Mouse (Mus musculus): ENCODE results near the gene Cyp4a12b. TPM values are rescaled to one million over a fixed set of nuclear protein-coding genes. Genes with fewer than 3 reads are reported as not detected.
"Not testable (repeated sequence)": the region's sequence is repeated elsewhere in the genome, so short reads cannot be mapped to it uniquely, and the experiment has no call there.

The Cyp4a12b gene
- polyA plus RNA-seq (2012; rRNA removed), result not detected in 2 replicates

- not testable (repeated sequence) for DNase-seq (ENCODE audit: low read depth in 1 of 2, low spot score in 2 of 2); H3K27ac ChIP-seq (ENCODE audit: insufficient read depth, low read length); H3K4me3 ChIP-seq (ENCODE audit: extremely low read depth, insufficient read depth, insufficient read length); H3K4me1 ChIP-seq (ENCODE audit: control insufficient read depth, insufficient read depth, insufficient read length); H3K27me3 ChIP-seq (ENCODE audit: control insufficient read depth, insufficient read depth, low read length); H3K36me3 ChIP-seq (ENCODE audit: control insufficient read depth, insufficient read depth, low read length)
Measured at GRCm38 (mm10) chr4:115411324-115411723, at the start of gene Cyp4a12b. Gene Cyp4a12b, plus strand, starts transcription at chr4:115411624.

- DNase-seq (ENCODE audit: low read depth in 1 of 2, low spot score in 2 of 2); H3K36me3 ChIP-seq (ENCODE audit: control insufficient read depth, insufficient read depth, low read length): not testable (repeated sequence)
- WGBS, result 53% methylated on average over 3 of the region's 3 CpGs
Measured at GRCm38 (mm10) chr4:115365624-115366023, 45.8 kb upstream of the Cyp4a12b start.

GRCm38 (mm10) chr4:115368067-115368466 is 43.4 kb upstream of the Cyp4a12b start:
- not testable (repeated sequence) for H3K36me3 ChIP-seq (ENCODE audit: control insufficient read depth, insufficient read depth, low read length); H3K4me1 ChIP-seq (ENCODE audit: control insufficient read depth, insufficient read depth, insufficient read length); H3K4me3 ChIP-seq (ENCODE audit: extremely low read depth, insufficient read depth, insufficient read length); H3K27ac ChIP-seq (ENCODE audit: insufficient read depth, low read length); H3K27me3 ChIP-seq (ENCODE audit: control insufficient read depth, insufficient read depth, low read length); DNase-seq (ENCODE audit: low read depth in 1 of 2, low spot score in 2 of 2)

More at GRCm38 (mm10) chr4:115365624-115366023, 45.8 kb upstream of the Cyp4a12b start:
- H3K4me1 ChIP-seq (ENCODE audit: control insufficient read depth, insufficient read depth, insufficient read length); H3K4me3 ChIP-seq (ENCODE audit: extremely low read depth, insufficient read depth, insufficient read length); H3K27me3 ChIP-seq (ENCODE audit: control insufficient read depth, insufficient read depth, low read length); H3K27ac ChIP-seq (ENCODE audit: insufficient read depth, low read length): not testable (repeated sequence)

- not testable (repeated sequence) for H3K27ac ChIP-seq (ENCODE audit: insufficient read depth, low read length); H3K4me1 ChIP-seq (ENCODE audit: control insufficient read depth, insufficient read depth, insufficient read length); DNase-seq (ENCODE audit: low read depth in 1 of 2, low spot score in 2 of 2); H3K27me3 ChIP-seq (ENCODE audit: control insufficient read depth, insufficient read depth, low read length); H3K4me3 ChIP-seq (ENCODE audit: extremely low read depth, insufficient read depth, insufficient read length); H3K36me3 ChIP-seq (ENCODE audit: control insufficient read depth, insufficient read depth, low read length)
- 90% methylated on average over 2 of the region's 2 CpGs for WGBS
Measured at GRCm38 (mm10) chr4:115396256-115396655, 15.2 kb upstream of the Cyp4a12b start.

- H3K27ac ChIP-seq (ENCODE audit: insufficient read depth, low read length); DNase-seq (ENCODE audit: low read depth in 1 of 2, low spot score in 2 of 2); H3K27me3 ChIP-seq (ENCODE audit: control insufficient read depth, insufficient read depth, low read length); H3K36me3 ChIP-seq (ENCODE audit: control insufficient read depth, insufficient read depth, low read length); H3K4me1 ChIP-seq (ENCODE audit: control insufficient read depth, insufficient read depth, insufficient read length); H3K4me3 ChIP-seq (ENCODE audit: extremely low read depth, insufficient read depth, insufficient read length): not testable (repeated sequence)
Measured at GRCm38 (mm10) chr4:115396950-115397349, 14.5 kb upstream of the Cyp4a12b start.

GRCm38 (mm10) chr4:115450577-115451137 is 39.2 kb downstream of the Cyp4a12b start:
- Histone ChIP-seq H3K27me3 (ENCODE audit: control insufficient read depth, insufficient read depth, low read length) (no peaks in the 10 kb centered on the region), H3K36me3 (ENCODE audit: control insufficient read depth, insufficient read depth, low read length) (no peaks in the 10 kb centered on the region), H3K4me1 (ENCODE audit: control insufficient read depth, insufficient read depth, insufficient read length) (no peaks in the 10 kb centered on the region), H3K4me3 (ENCODE audit: extremely low read depth, insufficient read depth, insufficient read length) (no peak overlapping the region), H3K27ac (ENCODE audit: insufficient read depth, low read length) (no peak overlapping the region)
- DNase-seq (ENCODE audit: low read depth in 1 of 2, low spot score in 2 of 2), result no peak
- 32% methylated on average over 3 of the region's 3 CpGs for WGBS
- TF ChIP-seq CTCF (IDR thresholded peaks at IDR 0.05; ENCODE audit: extremely low read depth, insufficient read depth, insufficient read length, insufficient replicate concordance), result no peak
- no peak for TF ChIP-seq POLR2A (IDR thresholded peaks at IDR 0.05; ENCODE audit: low read depth, low read length)

- Histone ChIP-seq H3K36me3 (ENCODE audit: control insufficient read depth, insufficient read depth, low read length) (no peaks in the 10 kb centered on the region), H3K4me3 (ENCODE audit: extremely low read depth, insufficient read depth, insufficient read length) (no peak within 1 kb of the TSS), H3K27me3 (ENCODE audit: control insufficient read depth, insufficient read depth, low read length) (no peaks in the 10 kb centered on the region), H3K27ac (ENCODE audit: insufficient read depth, low read length) (no peak within 1 kb of the TSS), H3K4me1 (ENCODE audit: control insufficient read depth, insufficient read depth, insufficient read length) (no peaks in the 10 kb centered on the region)
- DNase-seq (ENCODE audit: low read depth in 1 of 2, low spot score in 2 of 2), result no peak
- WGBS, result 83% methylated on average over 3 of the region's 3 CpGs
- TF ChIP-seq POLR2A (IDR thresholded peaks at IDR 0.05; ENCODE audit: low read depth, low read length) (no peak), CTCF (IDR thresholded peaks at IDR 0.05; ENCODE audit: extremely low read depth, insufficient read depth, insufficient read length, insufficient replicate concordance) (no peak)
Measured at GRCm38 (mm10) chr4:115452304-115452703, 40.9 kb downstream of the Cyp4a12b start, which contains the start of gene Cyp4a30b. Gene Cyp4a30b, plus strand, starts transcription at chr4:115452604.

- H3K27me3 ChIP-seq (ENCODE audit: control insufficient read depth, insufficient read depth, low read length); H3K4me1 ChIP-seq (ENCODE audit: control insufficient read depth, insufficient read depth, insufficient read length); H3K36me3 ChIP-seq (ENCODE audit: control insufficient read depth, insufficient read depth, low read length); DNase-seq (ENCODE audit: low read depth in 1 of 2, low spot score in 2 of 2); H3K4me3 ChIP-seq (ENCODE audit: extremely low read depth, insufficient read depth, insufficient read length); H3K27ac ChIP-seq (ENCODE audit: insufficient read depth, low read length): not testable (repeated sequence)
- WGBS, result 53% methylated on average over 3 of the region's 3 CpGs
Measured at GRCm38 (mm10) chr4:115473585-115473984, 62.2 kb downstream of the Cyp4a12b start.

GRCm38 (mm10) chr4:115476051-115476450 is 64.6 kb downstream of the Cyp4a12b start:
- H3K27me3 ChIP-seq (ENCODE audit: control insufficient read depth, insufficient read depth, low read length); H3K27ac ChIP-seq (ENCODE audit: insufficient read depth, low read length); DNase-seq (ENCODE audit: low read depth in 1 of 2, low spot score in 2 of 2); H3K4me3 ChIP-seq (ENCODE audit: extremely low read depth, insufficient read depth, insufficient read length); H3K36me3 ChIP-seq (ENCODE audit: control insufficient read depth, insufficient read depth, low read length); H3K4me1 ChIP-seq (ENCODE audit: control insufficient read depth, insufficient read depth, insufficient read length): not testable (repeated sequence)

Measured in spleen, adult 2 months (tissue).